Mouse (Mus musculus): Measurements from ENCODE around the gene Olfr215. TPM values are rescaled to one million over a fixed set of nuclear protein-coding genes. Genes with fewer than 3 reads are reported as not detected.
A peak's percentile ranks its signal among the peaks of the same experiment; 100 is the strongest.
"Not testable (repeated sequence)": the region's sequence is repeated elsewhere in the genome, so short reads cannot be mapped to it uniquely, and the experiment has no call there.

Olfr215 gene
- not detected in 2 replicates for polyA plus RNA-seq (2014; fragmentation: Nextera tagmentation; extraction: Ambion mirVana)

DNA sequence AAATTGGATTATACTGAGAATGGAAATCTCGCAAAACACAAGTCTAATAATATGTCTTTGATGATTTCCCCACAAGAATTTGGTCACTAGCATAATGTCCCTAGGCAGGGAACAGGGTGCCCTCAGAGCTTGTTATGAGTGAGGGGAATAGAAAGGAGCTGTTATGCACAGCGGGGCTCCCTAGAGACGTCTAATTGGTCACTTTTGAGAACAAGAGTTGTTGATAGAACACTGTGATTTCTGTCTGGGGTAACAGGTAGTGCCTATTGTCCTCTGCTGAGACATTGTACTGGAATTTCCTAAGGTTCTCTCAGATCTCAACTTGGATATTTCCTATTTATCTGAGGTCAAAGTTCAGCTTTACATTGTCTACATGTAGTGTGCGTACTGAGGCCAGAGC, at the start of gene Olfr215:
Gene Olfr215, minus strand, starts transcription at position 101 of the 400 bp plus-strand sequence.
- Histone ChIP-seq H3K36me3 (ENCODE audit: control insufficient read depth, insufficient read depth, low read length) (no peaks in the 10 kb centered on the region), H3K4me2 (ENCODE audit: low read depth, low read length, severe bottlenecking) (no peak within 1 kb of the TSS), H3K4me3 (ENCODE audit: low read depth, low read length) (no peak within 1 kb of the TSS), H3K4me1 (replicated peaks; ENCODE audit: control insufficient read depth, insufficient read depth, low read length) (no peaks in the 10 kb centered on the region), H3K27ac (ENCODE audit: low read depth, low read length) (no peak within 1 kb of the TSS), H3K9me3 (ENCODE audit: control insufficient read depth, low read length) (no peaks in the 10 kb centered on the region), H3K27me3 (ENCODE audit: control insufficient read depth, insufficient read depth, low read length) (no peaks in the 10 kb centered on the region), H3K9ac (ENCODE audit: low read length) (no peak within 1 kb of the TSS)
- DNase-seq (ENCODE audit: low spot score): no peak
- ATAC-seq (replicated peaks; ENCODE audit: low FRiP score): no peak
- WGBS: 64% methylated on average over 4 of the region's 4 CpGs

GRCm38 (mm10) chr6:116632129-116632528, 48.1 kb upstream of the Olfr215 start:
- no peaks in the 10 kb centered on the region for H3K4me1 ChIP-seq (replicated peaks; ENCODE audit: control insufficient read depth, insufficient read depth, low read length)
- H3K36me3 ChIP-seq (ENCODE audit: control insufficient read depth, insufficient read depth, low read length): no peaks in the 10 kb centered on the region
- no peak overlapping the region for H3K27ac ChIP-seq (ENCODE audit: low read depth, low read length)
- ATAC-seq (replicated peaks; ENCODE audit: low FRiP score): no peak
- peak; percentile 76 for DNase-seq (ENCODE audit: low spot score)
- H3K27me3 ChIP-seq (ENCODE audit: control insufficient read depth, insufficient read depth, low read length): no peaks in the 10 kb centered on the region
- H3K4me2 ChIP-seq (ENCODE audit: low read depth, low read length, severe bottlenecking): no peak overlapping the region
- H3K9me3 ChIP-seq (ENCODE audit: control insufficient read depth, low read length): no peaks in the 10 kb centered on the region
- no peak overlapping the region for H3K9ac ChIP-seq (ENCODE audit: low read length)
- H3K4me3 ChIP-seq (ENCODE audit: low read depth, low read length): no peak overlapping the region
- WGBS: 53% methylated on average over 1 of the region's 1 CpGs

GRCm38 (mm10) chr6:116629766-116630165, 45.8 kb upstream of the Olfr215 start:
- no peak for ATAC-seq (replicated peaks; ENCODE audit: low FRiP score)
- no peaks in the 10 kb centered on the region for H3K9me3 ChIP-seq (ENCODE audit: control insufficient read depth, low read length)
- no peak for DNase-seq (ENCODE audit: low spot score)
- WGBS: 92% methylated on average over 10 of the region's 10 CpGs
- H3K27ac ChIP-seq (ENCODE audit: low read depth, low read length): no peak overlapping the region
- no peak overlapping the region for H3K4me3 ChIP-seq (ENCODE audit: low read depth, low read length)
- H3K27me3 ChIP-seq (ENCODE audit: control insufficient read depth, insufficient read depth, low read length): no peaks in the 10 kb centered on the region
- H3K4me2 ChIP-seq (ENCODE audit: low read depth, low read length, severe bottlenecking): no peak overlapping the region
- peaks cover 6% of the 10 kb centered on the region; the same call in 1 of the 2 replicates for H3K36me3 ChIP-seq (ENCODE audit: control insufficient read depth, insufficient read depth, low read length)
- H3K9ac ChIP-seq (ENCODE audit: low read length): no peak overlapping the region
- no peaks in the 10 kb centered on the region; the same call in 1 of the 2 replicates for H3K4me1 ChIP-seq (replicated peaks; ENCODE audit: control insufficient read depth, insufficient read depth, low read length)

DNA sequence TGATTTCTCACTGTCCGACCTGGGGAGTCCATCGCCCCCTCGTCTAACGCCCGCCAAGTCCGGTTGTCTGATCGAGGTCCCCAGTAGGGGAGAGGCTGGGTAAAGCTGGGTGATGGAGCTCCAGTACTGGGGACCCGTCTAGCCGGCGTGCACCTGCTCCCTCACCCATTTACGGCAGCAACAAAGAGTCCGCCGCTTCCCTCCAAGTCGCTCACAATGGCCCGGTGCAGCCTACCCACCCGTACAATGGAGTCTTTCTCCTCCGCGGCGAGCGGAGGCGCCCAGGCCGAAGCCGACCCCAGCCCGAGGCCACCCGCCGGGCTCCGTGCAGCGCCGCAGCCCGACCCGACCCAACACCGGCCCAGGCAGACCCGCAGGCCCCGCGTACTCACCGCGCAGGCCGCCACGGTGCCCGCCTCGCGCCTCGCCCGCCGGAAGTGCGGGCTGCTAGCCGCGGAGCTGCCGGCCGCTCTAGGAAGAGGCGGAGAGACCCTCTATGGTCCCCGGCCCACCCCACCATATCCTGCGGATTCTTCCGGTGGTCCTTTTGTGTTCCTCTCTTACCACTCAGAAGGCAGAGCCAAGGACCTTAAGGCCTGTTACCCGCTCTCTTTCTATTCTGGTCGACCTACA, 44.7 kb upstream of the Olfr215 start, which contains the start of gene Zfp422:
Gene Zfp422, minus strand, starts transcription at position 461 of the 633 bp plus-strand sequence.
- H3K27ac ChIP-seq (ENCODE audit: low read depth, low read length): peak within 1 kb of the TSS; percentile 84
- under 1% methylated on average over 56 of the region's 56 CpGs for WGBS
- peaks cover 8% of the 10 kb centered on the region; the same call in 1 of the 2 replicates for H3K36me3 ChIP-seq (ENCODE audit: control insufficient read depth, insufficient read depth, low read length)
- ATAC-seq (replicated peaks; ENCODE audit: low FRiP score): peak; percentile 96
- peak within 1 kb of the TSS; percentile 100 for H3K9ac ChIP-seq (ENCODE audit: low read length)
- peak within 1 kb of the TSS; percentile 63 for H3K4me2 ChIP-seq (ENCODE audit: low read depth, low read length, severe bottlenecking)
- no peaks in the 10 kb centered on the region for H3K27me3 ChIP-seq (ENCODE audit: control insufficient read depth, insufficient read depth, low read length)
- H3K4me1 ChIP-seq (replicated peaks; ENCODE audit: control insufficient read depth, insufficient read depth, low read length): no peaks in the 10 kb centered on the region; the same call in 1 of the 2 replicates
- peak; percentile 91 for DNase-seq (ENCODE audit: low spot score)
- peak within 1 kb of the TSS; percentile 87 for H3K4me3 ChIP-seq (ENCODE audit: low read depth, low read length)
- H3K9me3 ChIP-seq (ENCODE audit: control insufficient read depth, low read length): no peaks in the 10 kb centered on the region

GRCm38 (mm10) chr6:116628095-116628494, 44.1 kb upstream of the Olfr215 start:
- Histone ChIP-seq H3K4me2 (ENCODE audit: low read depth, low read length, severe bottlenecking) (peak overlapping the region; percentile 63), H3K9me3 (ENCODE audit: control insufficient read depth, low read length) (no peaks in the 10 kb centered on the region), H3K4me1 (replicated peaks; ENCODE audit: control insufficient read depth, insufficient read depth, low read length) (no peaks in the 10 kb centered on the region; the same call in 1 of the 2 replicates), H3K27me3 (ENCODE audit: control insufficient read depth, insufficient read depth, low read length) (no peaks in the 10 kb centered on the region), H3K27ac (ENCODE audit: low read depth, low read length) (peak overlapping the region; percentile 84), H3K9ac (ENCODE audit: low read length) (peak overlapping the region; percentile 100), H3K36me3 (ENCODE audit: control insufficient read depth, insufficient read depth, low read length) (peaks cover 8% of the 10 kb centered on the region; the same call in 1 of the 2 replicates), H3K4me3 (ENCODE audit: low read depth, low read length) (peak overlapping the region; percentile 87)
- ATAC-seq (replicated peaks; ENCODE audit: low FRiP score) (no peak; the same call in 1 of the 2 replicates), DNase-seq (ENCODE audit: low spot score) (no peak)
- WGBS: 20% methylated on average over 9 of the region's 9 CpGs

DNA sequence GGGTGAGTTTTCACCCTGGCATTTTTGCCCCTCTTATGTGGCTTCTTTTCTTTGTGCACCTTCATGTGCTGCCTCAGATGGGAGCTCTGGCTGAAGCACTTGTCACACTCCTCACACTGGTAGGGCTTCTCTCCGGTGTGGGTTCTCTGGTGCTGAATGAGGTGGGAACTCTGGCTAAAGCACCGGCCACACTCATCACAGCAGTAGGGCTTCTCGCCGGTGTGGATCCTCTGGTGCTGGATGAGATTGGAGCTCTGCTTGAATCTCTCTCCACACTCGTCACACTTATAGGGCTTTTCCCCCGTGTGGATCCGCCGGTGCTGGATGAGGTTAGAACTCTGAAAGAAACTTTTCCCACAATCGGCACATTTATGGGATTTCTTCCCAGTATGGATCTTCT, 42.4 kb upstream of the Olfr215 start:
- ATAC-seq (replicated peaks; ENCODE audit: low FRiP score); H3K4me1 ChIP-seq (replicated peaks; ENCODE audit: control insufficient read depth, insufficient read depth, low read length); H3K9me3 ChIP-seq (ENCODE audit: control insufficient read depth, low read length); H3K9ac ChIP-seq (ENCODE audit: low read length); H3K27me3 ChIP-seq (ENCODE audit: control insufficient read depth, insufficient read depth, low read length); H3K4me3 ChIP-seq (ENCODE audit: low read depth, low read length); H3K36me3 ChIP-seq (ENCODE audit: control insufficient read depth, insufficient read depth, low read length); H3K27ac ChIP-seq (ENCODE audit: low read depth, low read length); DNase-seq (ENCODE audit: low spot score); H3K4me2 ChIP-seq (ENCODE audit: low read depth, low read length, severe bottlenecking): not testable (repeated sequence)
- 97% methylated on average over 9 of the region's 9 CpGs for WGBS

- Histone ChIP-seq H3K36me3 (ENCODE audit: control insufficient read depth, insufficient read depth, low read length) (peaks cover 6% of the 10 kb centered on the region; the same call in 1 of the 2 replicates), H3K9me3 (ENCODE audit: control insufficient read depth, low read length) (no peaks in the 10 kb centered on the region), H3K27ac (ENCODE audit: low read depth, low read length) (no peak overlapping the region), H3K4me2 (ENCODE audit: low read depth, low read length, severe bottlenecking) (no peak overlapping the region), H3K4me1 (replicated peaks; ENCODE audit: control insufficient read depth, insufficient read depth, low read length) (no peaks in the 10 kb centered on the region; the same call in 1 of the 2 replicates), H3K27me3 (ENCODE audit: control insufficient read depth, insufficient read depth, low read length) (no peaks in the 10 kb centered on the region), H3K4me3 (ENCODE audit: low read depth, low read length) (no peak overlapping the region), H3K9ac (ENCODE audit: low read length) (no peak overlapping the region)
- DNase-seq (ENCODE audit: low spot score): no peak
- 77% methylated on average over 8 of the region's 8 CpGs for WGBS
- ATAC-seq (replicated peaks; ENCODE audit: low FRiP score): no peak
Measured at GRCm38 (mm10) chr6:116621318-116622023, 37.5 kb upstream of the Olfr215 start.

GRCm38 (mm10) chr6:116618073-116618472, 34.1 kb upstream of the Olfr215 start:
- no peaks in the 10 kb centered on the region for H3K36me3 ChIP-seq (ENCODE audit: control insufficient read depth, insufficient read depth, low read length)
- no peak for ATAC-seq (replicated peaks; ENCODE audit: low FRiP score)
- H3K4me2 ChIP-seq (ENCODE audit: low read depth, low read length, severe bottlenecking): no peak overlapping the region
- no peak overlapping the region for H3K4me3 ChIP-seq (ENCODE audit: low read depth, low read length)
- no peaks in the 10 kb centered on the region for H3K27me3 ChIP-seq (ENCODE audit: control insufficient read depth, insufficient read depth, low read length)
- no peak overlapping the region for H3K27ac ChIP-seq (ENCODE audit: low read depth, low read length)
- no peaks in the 10 kb centered on the region for H3K9me3 ChIP-seq (ENCODE audit: control insufficient read depth, low read length)
- no peak for DNase-seq (ENCODE audit: low spot score)
- no peaks in the 10 kb centered on the region for H3K4me1 ChIP-seq (replicated peaks; ENCODE audit: control insufficient read depth, insufficient read depth, low read length)
- H3K9ac ChIP-seq (ENCODE audit: low read length): no peak overlapping the region

Data from forebrain, embryonic 11.5 days (tissue).